Mouse (Mus musculus) adipocyte (in vitro differentiated cells): ENCODE results near the gene Zfy2.

ENCODE experiments used
- DNase-seq: peaks from one replicate; pipeline ENCODE4 v3.0.0-alpha.2; 2016; ENCODE audit warnings: low spot score

Zfy2 gene

GRCm38 (mm10) chrY:2170309-2170708 lies at the start of gene Zfy2:
Gene Zfy2 (minus strand): TSS chrY:2170409.
- no peak for DNase-seq
